Mouse (Mus musculus) heart, adult 9 months (tissue): ENCODE measurements around the gene Fam71e2.
A peak's percentile ranks its signal among the peaks of the same experiment; 100 is the strongest.

Experiments
- DNase-seq, 2 experiments: peaks; one replicate each; pipeline ENCODE4 v3.0.0; 2022; ENCODE audit warnings: low spot score in 2 of 2

Fam71e2 gene

GRCm38 (mm10) chr7:4777851-4778637 lies 6.9 kb upstream of the Fam71e2 start:
- no peak for DNase-seq

GRCm38 (mm10) chr7:4776861-4777830 lies 6.0 kb upstream of the Fam71e2 start:
- no peak for DNase-seq

GRCm38 (mm10) chr7:4776131-4776530 lies 5.0 kb upstream of the Fam71e2 start:
- DNase-seq: no peak

- DNase-seq: no peak
Observed at GRCm38 (mm10) chr7:4764946-4765710, 6.0 kb downstream of the Fam71e2 start.

GRCm38 (mm10) chr7:4759670-4760069 lies 11.4 kb downstream of the Fam71e2 start:
- no peak for DNase-seq

GRCm38 (mm10) chr7:4752821-4753570 lies 18.1 kb downstream of the Fam71e2 start, which contains the start of gene Cox6b2:
TSS of gene Cox6b2 (minus strand) at chr7:4753094.
- DNase-seq: peak; percentile 37 to 45

- DNase-seq: no peak
Observed at GRCm38 (mm10) chr7:4751971-4752820, 18.9 kb downstream of the Fam71e2 start.

GRCm38 (mm10) chr7:4749169-4749568 lies 21.9 kb downstream of the Fam71e2 start:
- DNase-seq: no peak

- no peak for DNase-seq
Observed at GRCm38 (mm10) chr7:4748321-4748720, 22.8 kb downstream of the Fam71e2 start.

GRCm38 (mm10) chr7:4747156-4747899 lies 23.8 kb downstream of the Fam71e2 start:
- no peak for DNase-seq

- DNase-seq: no peak
Observed at GRCm38 (mm10) chr7:4746326-4746980, 24.6 kb downstream of the Fam71e2 start.

GRCm38 (mm10) chr7:4744886-4745285 lies 26.2 kb downstream of the Fam71e2 start:
- DNase-seq: no peak

- DNase-seq: no peak
Observed at GRCm38 (mm10) chr7:4743354-4743753, 27.7 kb downstream of the Fam71e2 start.

- DNase-seq: no peak
Observed at GRCm38 (mm10) chr7:4742482-4742819, 28.7 kb downstream of the Fam71e2 start.

- no peak for DNase-seq
Observed at GRCm38 (mm10) chr7:4741672-4742481, 29.2 kb downstream of the Fam71e2 start.

- DNase-seq: peak; percentile 67 to 70
Observed at GRCm38 (mm10) chr7:4741151-4741550, 30.0 kb downstream of the Fam71e2 start.

- no peak for DNase-seq
Observed at GRCm38 (mm10) chr7:4740309-4740727, 30.8 kb downstream of the Fam71e2 start.
